Mouse (Mus musculus) heart, postnatal 4 days (tissue): Measurements from ENCODE around the gene Galr2. TPM values are rescaled to one million over a fixed set of nuclear protein-coding genes. Genes with fewer than 3 reads are reported as not detected.
A peak's percentile ranks its signal among the peaks of the same experiment; 100 is the strongest.
"Not testable (repeated sequence)": the region's sequence is repeated elsewhere in the genome, so short reads cannot be mapped to it uniquely, and the experiment has no call there.

ENCODE experiments used
- DNase-seq: peaks from one replicate; pipeline ENCODE4 v3.0.0; 2021
- total RNA-seq, 2 experiments: library from RNA; stranded (reverse); gene quantifications; 2 replicates each; pipeline ENCODE4 v1.2.3; 2021

Gene Galr2
- total RNA-seq, 2 experiments from 2014 or later: not detected

DNA sequence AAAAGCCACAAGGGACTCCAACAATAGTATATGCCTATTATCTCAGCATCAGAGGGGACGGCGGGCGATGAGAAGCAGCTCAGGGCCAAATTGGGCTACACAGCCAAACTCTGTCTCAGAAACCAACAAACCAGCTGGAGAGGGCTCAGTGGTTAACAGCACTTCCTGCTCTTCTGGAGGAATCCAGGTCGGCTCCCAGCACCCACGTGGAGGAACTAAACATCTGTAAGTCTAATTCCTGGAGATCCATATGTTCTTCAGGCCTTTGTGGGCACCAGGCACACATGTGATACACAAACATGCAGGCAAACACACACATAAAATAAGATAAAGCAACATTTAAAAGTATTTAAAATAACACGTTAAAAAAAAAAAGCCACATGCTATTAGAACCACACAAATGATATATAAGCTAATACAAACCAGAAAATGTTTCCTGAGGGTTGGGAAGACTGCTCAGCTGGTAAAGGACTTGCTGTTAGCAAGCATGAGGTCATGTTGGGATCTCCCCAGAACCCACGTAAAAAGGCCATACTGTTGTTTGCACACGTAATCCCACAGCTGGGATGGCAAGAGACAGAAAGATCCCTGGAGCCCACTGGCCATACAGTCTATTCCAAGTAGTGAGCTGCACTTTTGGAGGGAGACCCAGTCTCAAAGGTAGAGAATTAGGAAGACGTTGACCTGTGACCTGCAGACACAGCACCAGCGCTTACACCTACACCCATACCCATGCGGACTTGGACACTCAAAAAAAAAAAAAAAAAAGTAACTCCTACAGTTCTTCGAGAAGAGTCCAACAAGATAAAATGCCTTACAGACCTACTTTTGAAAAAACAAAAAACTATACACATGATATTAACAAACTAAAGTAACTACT lies 7.9 kb upstream of the Galr2 start:
- no peak for DNase-seq

DNA sequence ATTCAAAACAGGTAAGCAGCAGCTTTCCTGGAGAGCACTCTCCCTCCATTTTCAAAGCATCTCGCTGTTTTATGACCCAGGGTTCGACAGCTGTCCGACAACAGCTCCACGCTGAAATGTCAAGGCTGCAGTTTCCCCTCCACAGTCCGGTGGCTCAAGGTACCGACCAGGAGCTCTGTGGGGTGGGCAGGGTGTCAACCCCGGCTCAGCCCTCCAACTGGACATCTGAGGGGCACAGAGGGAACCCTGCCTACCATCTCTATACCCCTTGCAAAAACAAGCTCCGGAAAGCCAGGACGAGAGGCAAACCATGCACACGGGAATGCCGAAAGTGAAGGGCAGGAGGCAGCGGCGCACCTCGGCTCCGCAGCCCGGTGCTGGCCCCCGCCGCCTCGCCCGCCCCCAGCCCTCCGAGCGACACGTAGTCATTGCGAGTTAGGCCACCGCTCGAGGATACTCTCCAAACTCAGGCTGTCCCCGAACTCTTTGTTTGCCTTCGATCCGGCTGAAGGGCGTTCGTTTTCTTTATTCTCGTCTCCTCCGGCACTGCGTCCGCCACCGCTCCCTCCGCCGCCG lies 7.2 kb upstream of the Galr2 start:
- no peak for DNase-seq

DNA sequence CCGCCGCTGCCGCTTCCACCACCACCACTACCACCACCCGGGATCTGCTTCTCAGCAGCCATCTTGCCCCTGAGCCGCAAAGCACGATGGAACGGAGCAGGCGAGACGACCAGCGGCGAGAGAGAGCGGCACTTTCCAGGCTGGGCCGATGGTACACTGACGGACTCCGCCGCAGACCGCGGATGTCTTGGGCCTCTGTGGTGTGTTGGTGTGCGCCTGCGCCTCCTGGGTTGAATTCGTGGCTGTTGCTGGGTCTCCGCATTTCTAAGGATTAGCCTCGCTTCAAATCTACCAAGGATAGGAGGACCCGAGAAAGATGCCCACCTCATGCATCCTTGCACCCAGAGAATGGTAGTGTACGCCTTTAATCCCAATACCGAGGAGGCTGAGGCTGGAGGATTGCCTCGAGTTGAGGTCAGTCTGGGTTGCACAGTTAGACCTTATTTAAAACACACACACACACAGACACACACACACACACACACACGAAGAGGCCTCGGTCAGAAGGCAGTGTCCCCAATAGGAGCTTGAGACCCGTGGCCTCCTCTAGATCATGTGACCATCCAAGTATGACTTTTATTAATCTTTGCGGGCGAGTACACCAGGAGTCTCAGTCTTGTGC lies 6.6 kb upstream of the Galr2 start, which contains the start of gene Srp68:
TSS of gene Srp68 (minus strand) at position 173 of the 622 bp plus-strand sequence.
- DNase-seq: peak; percentile 93

DNA sequence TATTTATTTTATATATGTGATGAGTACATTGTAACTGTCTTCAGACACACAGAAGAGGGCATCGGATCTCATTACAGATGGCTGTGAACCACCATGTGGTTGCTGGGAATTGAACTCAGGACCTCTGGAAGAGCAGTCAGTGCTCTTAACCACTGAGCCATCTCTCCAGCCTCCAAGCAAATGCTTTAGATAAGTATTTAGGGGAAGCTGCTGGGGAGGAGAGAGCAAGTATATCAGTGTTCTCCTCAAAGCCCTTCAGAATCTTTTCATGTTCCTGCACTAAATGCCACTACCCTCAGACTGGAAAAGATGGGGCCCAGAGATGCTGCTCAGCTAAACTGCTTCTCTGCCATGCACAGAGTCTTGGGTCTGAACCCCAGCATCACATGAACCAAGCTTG lies 3.6 kb upstream of the Galr2 start:
- not testable (repeated sequence) for DNase-seq

DNA sequence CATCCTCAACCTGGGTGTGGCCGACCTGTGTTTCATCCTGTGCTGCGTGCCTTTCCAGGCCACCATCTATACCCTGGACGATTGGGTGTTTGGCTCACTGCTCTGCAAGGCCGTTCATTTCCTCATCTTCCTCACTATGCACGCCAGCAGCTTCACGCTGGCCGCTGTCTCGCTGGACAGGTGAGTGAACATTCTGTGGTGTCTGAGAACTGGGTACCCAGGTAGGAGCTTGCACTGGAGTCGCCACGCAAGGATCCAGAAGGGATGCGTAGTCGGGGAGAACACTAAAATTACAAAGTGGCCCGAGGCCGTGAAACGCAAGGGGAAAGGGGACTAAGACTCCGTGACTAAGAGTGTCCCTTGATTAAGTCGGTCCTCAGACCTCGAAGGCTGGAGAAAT lies 932 bp downstream of the Galr2 start:
- DNase-seq: no peak

DNA sequence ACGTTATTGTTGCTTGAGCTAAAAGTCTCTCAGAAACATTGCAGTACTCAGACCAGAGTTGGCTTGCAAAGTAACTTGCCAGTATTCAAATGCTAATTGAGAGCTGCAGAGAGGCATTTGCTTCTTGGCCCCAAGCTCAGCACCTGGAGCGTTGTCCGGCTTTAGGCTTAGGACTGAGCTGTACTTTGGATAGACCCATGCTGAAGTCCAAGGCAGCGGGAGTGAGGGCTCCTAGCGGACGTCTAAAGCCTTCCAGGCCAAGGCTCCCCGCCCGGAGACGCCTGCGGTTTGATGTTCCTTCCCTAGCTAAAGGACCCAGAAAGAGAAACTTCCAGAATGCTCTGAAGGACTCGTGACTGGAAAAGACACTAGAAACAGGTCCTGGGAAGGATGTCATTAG lies 1.4 kb downstream of the Galr2 start:
- DNase-seq: no peak

DNA sequence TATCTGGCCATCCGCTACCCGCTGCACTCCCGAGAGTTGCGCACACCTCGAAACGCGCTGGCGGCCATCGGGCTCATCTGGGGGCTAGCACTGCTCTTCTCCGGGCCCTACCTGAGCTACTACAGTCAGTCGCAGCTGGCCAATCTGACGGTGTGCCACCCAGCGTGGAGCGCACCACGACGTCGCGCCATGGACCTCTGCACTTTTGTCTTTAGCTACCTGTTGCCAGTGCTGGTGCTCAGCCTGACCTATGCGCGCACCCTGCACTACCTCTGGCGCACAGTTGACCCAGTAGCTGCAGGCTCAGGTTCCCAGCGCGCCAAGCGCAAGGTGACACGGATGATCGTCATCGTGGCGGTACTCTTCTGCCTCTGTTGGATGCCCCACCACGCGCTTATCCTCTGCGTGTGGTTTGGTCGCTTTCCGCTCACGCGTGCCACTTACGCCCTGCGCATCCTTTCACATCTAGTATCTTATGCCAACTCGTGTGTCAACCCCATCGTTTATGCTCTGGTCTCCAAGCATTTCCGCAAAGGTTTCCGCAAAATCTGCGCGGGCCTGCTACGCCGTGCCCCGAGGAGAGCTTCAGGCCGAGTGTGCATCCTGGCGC lies 2.3 kb downstream of the Galr2 start:
- DNase-seq: no peak

DNA sequence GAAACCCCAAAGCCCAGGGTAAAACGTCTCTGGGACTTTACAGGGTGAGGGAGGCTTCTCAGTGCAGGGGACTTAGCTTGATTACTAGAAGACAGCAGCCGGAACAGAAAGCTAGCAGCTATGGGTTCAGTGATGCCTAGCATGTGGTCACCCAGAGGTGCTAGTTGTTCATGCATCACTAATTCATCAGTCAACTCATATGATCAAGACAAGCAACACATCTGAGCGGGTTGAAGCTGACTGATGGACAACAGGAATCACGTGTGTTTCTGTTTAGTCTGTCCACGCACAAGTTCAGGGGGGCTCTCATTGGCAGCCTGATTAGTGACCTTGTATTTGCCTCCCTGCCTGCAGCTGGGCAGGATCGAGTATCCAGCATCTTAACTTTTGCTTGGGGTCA lies 3.2 kb downstream of the Galr2 start:
- no peak for DNase-seq

DNA sequence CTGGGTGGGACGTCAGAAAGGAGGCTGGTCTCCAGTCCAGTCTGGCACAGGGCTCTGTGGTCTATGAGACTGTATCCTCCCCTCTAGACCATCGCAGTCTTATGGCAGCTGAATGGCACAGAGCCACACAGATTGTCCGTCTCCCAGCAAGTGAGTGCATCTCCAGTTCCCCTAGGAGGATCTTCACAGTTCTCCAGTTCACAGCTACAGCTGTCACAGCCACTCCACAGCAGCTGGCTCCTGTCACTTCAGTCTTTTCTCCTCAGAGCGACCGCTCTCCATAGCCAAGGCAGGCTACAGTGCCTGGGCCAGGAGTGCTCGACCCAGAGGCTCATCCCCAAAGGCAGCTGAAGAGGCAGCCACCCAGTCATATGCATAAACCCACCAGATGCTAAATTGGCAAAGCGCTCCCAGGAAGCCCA lies 5.0 kb downstream of the Galr2 start:
- peak; percentile 48 for DNase-seq

DNA sequence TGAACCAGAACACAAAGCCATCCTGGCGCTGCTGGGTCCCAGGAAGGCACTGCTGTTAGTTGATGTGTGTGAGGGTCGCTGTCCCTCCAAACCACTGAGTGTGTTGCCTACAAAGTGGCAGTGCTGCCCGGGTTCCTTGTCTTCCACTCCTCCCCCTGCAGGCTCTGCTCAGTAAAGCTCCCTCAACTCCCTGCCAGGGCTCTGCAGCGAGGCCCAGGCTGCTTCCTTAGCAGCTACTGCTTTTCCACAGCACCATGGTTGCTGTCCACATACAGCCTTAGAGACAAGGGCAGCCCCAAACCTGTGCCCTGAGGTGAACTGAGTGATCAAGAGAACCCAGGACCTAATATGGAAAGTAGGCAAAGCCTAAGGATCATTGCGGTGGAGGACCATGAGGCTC lies 6.6 kb downstream of the Galr2 start:
- no peak for DNase-seq

DNA sequence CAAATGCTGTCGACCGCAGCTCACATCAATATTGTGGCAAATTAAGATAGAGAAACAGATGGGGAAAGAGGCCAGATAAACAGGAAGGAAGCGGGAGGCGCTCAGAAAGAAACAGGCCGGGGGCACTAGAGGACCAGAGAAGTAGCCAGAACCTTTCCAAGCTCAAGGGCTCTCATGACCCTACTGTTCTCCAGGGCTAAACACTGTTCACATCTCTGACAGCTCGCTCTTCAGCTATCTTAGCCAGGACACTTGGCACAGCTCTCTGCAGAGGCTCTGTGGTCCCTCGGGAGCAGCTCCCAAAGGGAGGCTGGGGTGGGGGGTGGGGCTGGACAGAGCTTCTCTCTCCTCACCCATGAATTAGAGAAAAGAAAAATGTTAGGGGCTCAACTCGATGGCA lies 9.8 kb downstream of the Galr2 start:
- no peak for DNase-seq

DNA sequence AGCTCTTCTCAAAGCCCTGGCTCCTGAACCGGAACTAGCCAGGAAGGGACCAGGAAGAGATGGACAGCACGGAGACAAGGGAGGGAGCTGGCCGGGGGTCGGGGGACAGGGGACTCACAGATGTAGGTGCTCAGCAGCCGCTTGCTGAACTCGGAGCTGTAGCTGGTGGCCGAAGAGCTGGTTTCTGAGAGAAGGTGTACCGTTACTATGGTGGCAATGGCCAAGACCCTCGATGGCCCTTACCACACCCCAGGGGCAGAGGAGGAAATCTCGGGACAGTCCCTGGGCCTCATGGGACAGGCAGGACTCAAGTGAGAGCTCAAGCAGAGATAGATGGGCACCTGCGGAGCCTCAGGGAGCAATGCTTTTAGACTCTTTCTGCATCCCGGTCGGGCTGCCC lies 11.7 kb downstream of the Galr2 start:
- DNase-seq: no peak

DNA sequence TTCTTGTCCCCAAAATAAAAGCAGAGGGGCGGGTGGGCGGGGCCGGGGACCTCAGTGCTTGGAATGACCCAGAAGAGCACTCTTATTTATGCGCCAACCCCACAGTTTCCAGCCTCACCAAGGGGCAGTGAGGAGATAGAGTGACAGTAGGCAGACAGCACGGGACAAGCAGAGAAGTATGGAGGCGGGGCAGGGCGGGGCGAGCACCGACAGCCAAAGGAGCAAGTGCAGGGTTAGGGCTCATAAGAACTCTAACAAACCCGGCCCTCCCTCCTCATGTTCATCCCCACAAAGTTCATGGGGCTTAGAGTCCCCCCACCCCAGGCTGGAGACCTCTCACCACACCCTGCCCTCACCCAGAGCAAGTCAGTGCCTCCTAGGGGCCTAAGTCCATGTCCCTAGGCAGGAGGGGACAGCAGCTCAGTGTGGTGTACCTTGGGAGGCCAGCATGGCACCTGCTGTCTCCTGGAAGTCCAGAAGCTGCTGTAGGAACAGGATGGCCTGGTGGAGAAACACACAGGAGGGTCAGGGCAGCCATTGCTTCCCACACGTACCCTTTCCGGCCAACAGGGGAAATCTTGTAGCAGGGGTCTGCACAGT lies 12.9 kb downstream of the Galr2 start:
- no peak for DNase-seq

DNA sequence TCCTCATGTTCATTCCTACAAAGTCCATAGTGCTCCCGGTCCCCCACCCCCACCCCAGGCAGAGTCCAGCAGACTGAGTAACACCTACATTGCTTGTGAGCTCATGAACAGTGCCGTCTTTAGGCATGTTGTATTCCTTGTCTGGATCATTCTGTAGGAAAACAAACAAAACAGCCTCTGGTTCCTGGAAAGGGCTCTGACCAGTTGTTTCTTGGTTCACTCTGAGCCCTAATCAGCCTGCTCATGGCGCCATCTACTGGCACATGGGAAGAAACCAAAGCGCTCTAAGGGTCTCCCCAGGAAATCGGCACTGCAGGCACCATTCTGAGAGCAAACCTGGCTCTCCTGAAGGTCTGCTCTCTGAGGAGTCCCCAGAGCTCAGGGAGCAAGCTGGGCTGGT lies 13.6 kb downstream of the Galr2 start:
- DNase-seq: peak; percentile 72

DNA sequence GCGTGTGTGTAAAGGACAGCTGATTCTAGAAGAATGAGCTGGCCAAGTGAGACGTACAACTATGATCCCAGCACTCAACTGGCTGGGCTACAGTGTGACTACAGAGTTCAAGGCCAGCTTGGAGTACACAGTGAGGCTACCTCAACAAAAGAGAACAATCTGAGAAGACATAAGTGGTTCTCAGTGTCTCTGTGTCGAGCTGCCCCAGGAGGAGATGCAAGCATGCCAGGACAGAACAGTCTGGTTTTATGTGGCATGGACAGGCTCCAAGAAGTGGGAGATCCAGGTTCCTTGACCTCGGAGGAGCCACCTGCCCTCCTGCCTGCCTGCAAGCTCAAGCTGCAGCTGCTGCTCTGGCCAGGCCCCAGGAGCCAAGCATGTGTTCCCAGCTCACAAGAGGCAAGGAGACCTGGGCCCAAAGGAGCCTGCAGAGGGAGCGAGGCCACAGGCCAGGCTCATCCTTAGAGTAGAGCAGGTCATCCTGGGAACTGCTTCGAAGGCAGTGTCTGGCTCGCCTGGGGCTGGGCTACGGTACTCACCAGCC lies 15.5 kb downstream of the Galr2 start:
- no peak for DNase-seq

DNA sequence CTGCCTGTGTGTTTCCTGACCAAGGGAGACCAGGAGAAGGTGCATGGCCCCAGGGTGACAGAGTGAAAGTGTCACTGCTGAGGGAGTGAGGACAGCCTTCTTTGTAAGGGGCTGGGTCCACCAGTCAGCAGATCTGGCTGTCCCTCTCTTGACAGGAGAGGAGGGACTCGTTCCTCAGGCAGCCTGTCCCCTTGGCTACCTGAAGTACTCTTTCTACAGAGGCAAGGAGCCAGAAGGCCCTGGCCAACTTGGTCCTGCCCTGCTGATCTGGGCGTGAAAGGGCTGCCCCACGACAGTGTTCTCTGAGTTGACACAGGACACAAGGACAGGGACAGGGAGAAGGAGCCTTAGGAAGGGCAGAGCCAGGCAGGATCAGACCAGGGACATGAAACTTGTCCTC lies 16.3 kb downstream of the Galr2 start:
- DNase-seq: no peak

DNA sequence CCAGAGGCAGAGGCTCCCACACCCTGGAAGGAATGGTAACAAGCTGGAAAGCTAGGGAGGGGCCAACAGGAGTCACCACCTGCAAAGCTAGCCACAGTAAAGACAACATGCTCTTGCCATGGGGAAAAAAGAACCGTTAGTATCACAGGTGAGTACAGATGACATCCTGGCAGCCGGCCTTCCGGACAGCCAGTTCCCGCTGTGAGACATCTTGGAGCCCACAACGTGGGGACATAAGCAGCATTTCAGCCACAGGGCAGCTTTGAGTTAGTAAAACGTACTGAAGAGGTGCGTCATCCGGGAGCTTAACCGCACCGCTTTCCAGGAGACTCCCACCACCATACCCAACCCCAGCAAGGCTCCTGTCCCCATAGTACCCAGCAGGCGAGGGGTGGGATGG lies 17.5 kb downstream of the Galr2 start:
- no peak for DNase-seq

DNA sequence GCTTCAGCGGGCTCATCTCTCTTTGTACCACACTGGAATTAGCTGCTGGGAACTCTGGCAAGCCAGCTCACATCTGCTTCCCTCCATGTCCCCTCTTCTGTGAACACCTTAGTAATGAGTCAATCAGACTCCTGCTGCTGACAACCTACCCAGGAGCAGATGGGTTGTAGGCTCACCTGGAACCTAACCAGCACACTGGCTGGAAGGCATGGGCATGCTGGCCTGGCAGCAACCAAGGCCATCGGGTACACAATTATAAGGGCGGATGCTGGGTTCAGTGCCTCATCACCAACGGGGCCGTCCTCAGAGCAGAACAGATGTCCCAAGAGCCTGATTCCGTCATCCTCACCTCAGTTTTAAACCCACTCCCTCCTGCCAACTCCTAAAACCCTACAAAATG lies 17.9 kb downstream of the Galr2 start:
- DNase-seq: no peak

DNA sequence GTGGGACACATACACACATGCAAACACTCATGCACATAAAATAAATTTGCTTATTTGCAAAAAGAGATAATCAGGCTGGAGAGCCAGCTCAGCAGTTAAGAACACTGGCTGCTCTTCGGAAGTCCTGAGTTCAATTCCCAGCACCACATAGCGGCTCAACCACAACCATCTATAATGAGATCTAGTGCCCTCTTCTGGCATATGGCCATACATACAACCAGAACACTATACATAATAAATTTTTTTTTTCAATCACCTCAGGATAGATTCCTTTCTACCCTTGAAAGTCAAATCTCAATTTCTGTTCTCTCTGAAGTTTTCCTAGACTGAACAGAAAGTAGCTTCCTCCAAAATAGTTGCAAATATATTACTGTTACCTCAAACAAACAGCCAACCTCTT lies 24.7 kb downstream of the Galr2 start:
- DNase-seq: no peak

DNA sequence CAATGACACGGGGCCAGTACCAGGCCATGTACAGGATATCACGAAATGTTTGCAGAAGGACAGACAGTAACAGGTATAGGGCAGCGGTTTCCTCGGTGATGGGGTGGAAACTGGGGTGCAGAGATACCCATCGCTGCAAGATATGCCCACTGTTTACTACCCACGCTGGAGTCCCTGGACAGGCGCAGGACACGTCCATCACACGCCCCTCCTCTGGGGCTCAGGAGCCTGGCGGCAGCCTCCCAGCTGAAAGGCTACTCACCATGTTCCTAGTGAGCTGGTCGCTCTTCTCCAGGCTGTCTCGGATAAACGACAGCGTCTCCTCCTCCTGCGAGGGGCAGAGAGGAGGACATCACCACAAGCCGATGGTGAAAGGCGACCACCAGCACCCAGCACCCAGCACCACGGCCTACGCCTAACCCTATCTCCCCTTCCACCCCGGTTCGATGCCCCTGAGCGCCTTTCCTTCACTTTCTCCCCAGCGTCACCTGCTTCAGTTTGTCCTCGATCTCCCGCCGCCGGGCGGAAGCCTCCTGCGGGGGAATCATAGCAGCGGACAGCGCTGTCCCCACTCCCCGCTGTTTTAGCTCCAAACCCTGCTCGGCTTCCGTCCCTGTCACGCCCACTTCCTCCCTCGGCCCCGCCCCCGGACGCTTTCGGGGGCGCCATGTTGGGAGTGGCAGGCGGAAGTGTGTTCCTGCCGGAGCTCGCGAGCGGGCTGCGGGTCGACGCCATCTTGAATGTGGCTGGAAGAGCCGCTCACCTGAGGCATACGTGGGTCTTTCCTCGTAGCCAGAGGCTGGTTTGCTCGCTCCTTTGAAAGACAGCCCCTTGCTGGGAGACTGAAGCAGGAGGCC lies 25.6 kb downstream of the Galr2 start:
- peak; percentile 97 for DNase-seq

DNA sequence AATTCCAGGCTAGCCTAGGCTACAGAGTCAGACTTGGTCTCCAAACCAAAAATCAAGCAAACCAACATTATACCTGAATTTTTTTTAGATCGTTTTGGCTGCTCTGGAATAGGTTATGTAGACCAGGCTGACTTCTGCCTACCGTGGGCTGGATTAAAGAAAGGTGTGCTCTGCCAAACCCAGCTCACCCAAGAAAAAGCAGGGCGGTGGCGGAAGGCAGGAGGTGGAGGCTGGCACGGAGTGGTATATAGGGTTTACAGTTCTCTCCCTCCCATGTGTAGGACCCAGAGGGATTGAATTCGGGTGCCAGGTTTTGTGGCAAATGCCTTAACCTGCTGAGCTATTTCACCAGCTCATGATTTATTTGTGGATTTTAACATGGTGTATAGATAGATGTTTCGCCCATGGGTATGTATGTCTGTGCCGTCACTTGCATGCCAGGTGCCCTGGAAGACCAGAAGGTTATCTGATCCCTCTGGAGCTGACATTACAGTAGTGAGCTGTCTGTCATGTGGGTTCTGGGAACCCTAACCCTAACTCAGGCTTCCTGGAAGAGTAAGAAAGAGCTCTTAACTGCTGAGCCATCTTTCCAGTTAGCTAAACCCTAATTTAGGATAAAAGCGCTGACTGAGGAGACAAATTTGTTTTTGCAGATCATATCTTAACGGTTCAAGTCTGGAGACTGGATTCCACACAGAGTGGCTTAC lies 26.4 kb downstream of the Galr2 start, which contains the start of gene Exoc7:
TSS of gene Exoc7 (minus strand) at position 215 of the 707 bp plus-strand sequence.
- DNase-seq: no peak
